Mouse (Mus musculus) lung, postnatal 0 days (tissue): Measurements from ENCODE around the gene Pttg1ip.

Experiments
- CTCF ChIP-seq: IDR thresholded peaks from 2 replicates; pipeline ENCODE4 v1.5.1; 2016; ENCODE audit warnings: antibody characterized with exemption, mild to moderate bottlenecking
- EP300 ChIP-seq: IDR thresholded peaks from 2 replicates; pipeline ENCODE4 v1.6.1; 2016; ENCODE audit warnings: antibody characterized with exemption, mild to moderate bottlenecking, control low read depth

DNA sequence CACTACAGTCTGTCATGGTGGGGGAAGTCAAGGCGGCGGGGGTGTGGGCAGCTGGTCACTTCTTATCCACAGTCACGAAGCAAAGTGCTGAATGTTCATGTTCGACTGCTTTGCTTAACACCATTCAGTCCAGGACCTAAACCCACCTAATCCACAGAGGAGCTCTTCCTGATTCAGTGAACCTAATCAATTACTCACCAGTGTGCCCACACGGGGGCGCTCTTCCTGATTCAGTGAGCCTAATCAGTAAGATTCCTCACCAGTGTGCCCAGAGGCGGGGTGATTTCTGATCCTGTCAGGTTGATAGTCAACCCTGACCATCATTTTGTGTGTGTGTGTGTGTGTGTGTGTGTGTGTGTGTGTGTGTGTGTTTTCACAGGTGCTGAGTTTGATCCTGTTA is 38.3 kb upstream of the Pttg1ip start:
- TF ChIP-seq CTCF (peak; percentile 66), EP300 (no peak)
